Mouse (Mus musculus): ENCODE data around the gene Olfr593.
"Not testable (repeated sequence)": the region's sequence is repeated elsewhere in the genome, so short reads cannot be mapped to it uniquely, and the experiment has no call there.

Gene Olfr593

DNA sequence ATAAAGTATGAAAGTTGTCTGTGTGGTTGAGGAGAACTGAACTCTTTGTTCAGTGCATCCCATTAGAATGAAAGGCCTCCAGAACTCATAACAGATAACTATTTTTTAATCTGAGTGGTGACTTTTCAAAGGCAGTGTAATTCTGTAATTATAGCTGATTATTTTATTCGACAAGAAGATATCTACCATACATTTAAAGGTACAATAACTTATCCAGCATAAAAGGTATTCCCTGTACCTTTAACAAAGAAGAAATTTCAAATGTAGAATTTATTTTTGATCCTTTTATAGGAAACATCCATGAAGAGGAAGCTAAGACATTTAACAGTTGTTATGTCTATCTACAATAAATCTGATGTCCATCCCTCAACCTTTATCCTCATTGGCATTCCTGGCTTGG, at the start of gene Olfr593:
TSS of gene Olfr593 (plus strand) at position 301 of the 400 bp plus-strand sequence.
- no peak for DNase-seq (ENCODE audit: low spot score in 2 of 2)

DNA sequence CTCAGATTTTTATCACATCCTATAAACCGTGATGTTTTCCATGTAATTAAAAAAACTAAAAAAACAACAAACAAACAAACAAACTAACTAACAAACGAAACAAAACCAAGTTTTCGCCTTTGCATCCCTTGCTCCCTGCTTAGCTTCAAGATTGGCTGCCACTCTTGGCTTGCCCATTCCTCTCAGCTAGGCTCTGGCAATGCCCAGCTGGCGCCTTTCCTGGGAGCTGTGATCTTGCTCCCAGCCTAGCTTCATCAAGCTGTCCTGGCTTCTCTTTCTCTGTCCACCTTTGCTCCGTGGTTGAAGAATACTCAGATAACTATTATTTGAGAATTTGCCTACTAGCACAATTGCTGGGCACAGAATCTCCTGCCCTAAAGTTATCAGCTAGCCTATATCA, 42.0 kb upstream of the Olfr593 start:
- DNase-seq (ENCODE audit: low spot score in 2 of 2): no peak

DNA sequence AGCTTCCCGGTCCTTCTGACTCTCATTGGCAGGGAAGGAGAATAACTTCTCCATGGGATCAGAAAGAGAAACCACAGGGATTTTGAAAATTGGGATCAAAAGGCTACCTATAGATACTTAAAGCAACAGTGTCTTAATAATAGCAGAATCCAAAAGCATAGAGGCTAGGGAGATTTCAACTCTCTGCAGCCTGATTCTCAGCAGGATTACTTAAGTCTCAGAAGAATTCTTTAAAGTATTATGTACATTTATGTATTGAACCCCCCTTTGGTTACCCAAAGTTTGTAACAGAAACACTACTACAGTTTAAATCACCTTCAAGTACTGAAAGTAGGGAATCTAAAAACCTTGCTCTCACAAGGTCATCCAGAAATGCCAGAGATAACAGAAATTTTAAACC, 33.4 kb upstream of the Olfr593 start, which contains the start of gene Olfr591:
TSS of gene Olfr591 (minus strand) at position 101 of the 400 bp plus-strand sequence.
- no peak for DNase-seq (ENCODE audit: low spot score in 2 of 2)

DNA sequence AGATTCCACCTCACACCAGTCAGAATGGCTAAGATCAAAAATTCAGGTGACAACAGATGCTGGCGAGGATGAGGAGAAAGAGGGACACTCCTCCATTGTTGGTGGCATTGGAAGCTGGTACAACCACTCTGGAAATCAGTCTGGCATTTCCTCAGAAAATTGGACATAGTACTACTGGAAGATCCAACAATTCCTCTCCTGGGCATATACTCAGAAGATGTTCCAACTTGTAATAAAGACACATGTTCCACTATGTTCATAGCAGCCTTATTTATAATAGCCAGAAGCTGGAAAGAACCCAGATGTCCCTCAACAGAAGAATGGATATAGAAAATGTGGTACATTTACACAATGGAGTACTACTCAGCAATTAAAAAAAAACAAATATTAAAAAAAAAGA, 27.2 kb upstream of the Olfr593 start, which contains the start of gene Olfr592:
TSS of gene Olfr592 (plus strand) at position 301 of the 400 bp plus-strand sequence.
- not testable (repeated sequence) for DNase-seq (ENCODE audit: low spot score in 2 of 2)

DNA sequence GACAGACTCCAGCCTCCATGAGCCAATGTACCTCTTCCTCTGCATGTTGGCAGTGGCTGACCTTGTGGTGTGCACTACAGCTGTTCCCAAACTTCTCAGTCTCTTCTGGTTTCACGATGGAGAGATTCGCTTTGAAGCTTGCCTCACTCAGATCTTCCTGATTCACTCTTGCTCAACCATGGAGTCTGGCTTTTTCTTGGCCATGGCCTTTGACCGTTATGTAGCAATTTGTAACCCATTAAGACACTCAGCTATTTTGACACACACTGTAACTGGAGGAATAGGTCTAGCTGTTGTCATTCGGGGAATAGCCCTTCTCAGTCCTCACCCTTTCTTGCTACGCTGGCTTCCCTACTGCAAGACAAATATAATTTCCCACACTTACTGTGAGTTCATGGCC, 388 bp downstream of the Olfr593 start:
- not testable (repeated sequence) for DNase-seq (ENCODE audit: low spot score in 2 of 2)

DNA sequence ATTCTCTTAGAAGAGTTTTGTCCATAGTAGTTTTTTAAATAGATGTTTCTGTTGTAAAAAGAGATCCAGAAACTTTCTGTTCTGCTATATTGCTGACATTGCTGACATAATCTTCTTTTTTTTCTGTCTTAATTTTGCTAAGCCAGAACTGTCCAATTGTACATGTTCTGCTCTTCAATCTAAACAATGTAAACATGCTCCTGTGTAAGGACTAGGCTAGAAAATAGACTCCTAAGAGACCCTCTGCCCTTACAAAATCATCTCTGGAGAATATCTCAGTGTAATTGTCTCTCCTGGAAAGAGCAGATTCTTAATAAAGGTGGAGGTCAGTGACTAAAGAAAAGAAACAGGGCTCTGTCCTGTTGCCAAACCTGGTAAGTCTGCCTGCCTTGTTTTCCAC, 5.0 kb downstream of the Olfr593 start, which contains the start of gene Olfr594:
TSS of gene Olfr594 (plus strand) at position 301 of the 400 bp plus-strand sequence.
- no peak for DNase-seq (ENCODE audit: low spot score in 2 of 2)

DNA sequence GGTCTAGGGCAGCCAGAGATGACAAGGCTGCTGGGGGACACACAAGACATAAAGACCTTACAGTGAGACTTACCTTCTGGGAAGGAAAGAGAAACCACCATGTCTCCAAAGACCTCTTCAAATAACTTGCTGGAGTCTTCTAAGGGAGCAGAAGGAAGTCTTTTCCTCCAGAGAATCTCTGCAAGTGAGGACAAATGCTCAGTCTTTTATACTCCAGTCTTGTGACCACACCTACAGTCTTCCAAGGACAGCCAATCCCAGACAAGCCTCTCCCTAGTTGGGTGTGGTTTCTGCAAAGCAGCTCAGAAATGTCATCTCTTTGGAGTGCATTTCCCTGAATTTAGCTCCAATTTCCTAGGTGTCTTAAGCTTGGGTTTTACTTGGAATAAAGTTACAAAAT, 40.7 kb downstream of the Olfr593 start, which contains the start of gene Usp17ld:
TSS of gene Usp17ld (minus strand) at position 101 of the 400 bp plus-strand sequence.
- not testable (repeated sequence) for DNase-seq (ENCODE audit: low spot score in 2 of 2)

Data from right cerebral cortex, adult 2 months (tissue).